Mouse (Mus musculus) left cerebral cortex, adult 18-20 months (tissue): ENCODE results near the gene Rack1. TPM values are rescaled to one million over a fixed set of nuclear protein-coding genes. Genes with fewer than 3 reads are reported as not detected.
"Not testable (repeated sequence)": the region's sequence is repeated elsewhere in the genome, so short reads cannot be mapped to it uniquely, and the experiment has no call there.

Source experiments
- DNase-seq, 2 experiments: peaks; one replicate each; pipeline ENCODE4 v3.0.0; 2021 to 2022; ENCODE audit warnings: low spot score in 2 of 2, mixed read lengths in 1 of 2
- total RNA-seq, 2 experiments: library from RNA; stranded (reverse); gene quantifications; 2 replicates each; pipeline ENCODE4 v1.2.3; 2021

The Rack1 gene
- total RNA-seq, 2 experiments from 2014 or later: 233 to 240 TPM

DNA sequence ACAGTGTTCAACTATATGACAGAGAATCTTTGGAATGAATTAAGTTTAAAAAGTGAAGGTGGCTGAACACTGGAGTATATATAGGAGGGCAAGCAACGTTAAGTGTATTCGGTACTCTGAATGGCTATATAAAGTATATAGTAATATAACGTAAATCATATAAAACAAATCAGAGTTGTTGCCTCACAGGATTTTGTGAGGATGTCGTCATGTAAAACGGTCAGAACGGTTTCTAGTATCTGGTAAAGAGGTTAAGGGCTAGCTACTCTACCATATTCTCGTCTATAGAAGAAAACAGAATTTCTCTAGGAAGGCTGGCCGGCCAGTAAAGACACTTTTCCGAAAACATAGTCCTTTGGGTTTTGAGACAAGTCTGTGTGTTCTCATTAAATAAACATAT lies 17.7 kb downstream of the Rack1 start:
- no peak for DNase-seq

DNA sequence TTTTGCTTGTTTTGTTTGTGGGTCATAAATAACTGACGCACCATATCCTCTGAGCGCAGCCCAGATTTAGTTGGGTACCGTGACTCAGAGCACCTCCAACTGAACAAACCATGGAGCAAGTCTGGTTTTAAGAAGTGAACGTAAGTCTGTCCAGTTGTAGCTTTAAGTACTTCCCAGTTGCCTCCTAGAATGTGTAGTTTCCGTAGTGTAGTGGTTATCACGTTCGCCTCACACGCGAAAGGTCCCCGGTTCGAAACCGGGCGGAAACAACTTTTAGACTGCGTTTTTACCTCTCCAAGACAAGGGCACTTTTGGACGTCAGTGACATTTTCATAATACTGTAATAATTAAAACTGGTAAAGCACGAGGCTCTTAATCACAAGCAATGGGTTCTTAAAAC lies 18.2 kb downstream of the Rack1 start:
- peak; percentile 87 to 93 for DNase-seq

DNA sequence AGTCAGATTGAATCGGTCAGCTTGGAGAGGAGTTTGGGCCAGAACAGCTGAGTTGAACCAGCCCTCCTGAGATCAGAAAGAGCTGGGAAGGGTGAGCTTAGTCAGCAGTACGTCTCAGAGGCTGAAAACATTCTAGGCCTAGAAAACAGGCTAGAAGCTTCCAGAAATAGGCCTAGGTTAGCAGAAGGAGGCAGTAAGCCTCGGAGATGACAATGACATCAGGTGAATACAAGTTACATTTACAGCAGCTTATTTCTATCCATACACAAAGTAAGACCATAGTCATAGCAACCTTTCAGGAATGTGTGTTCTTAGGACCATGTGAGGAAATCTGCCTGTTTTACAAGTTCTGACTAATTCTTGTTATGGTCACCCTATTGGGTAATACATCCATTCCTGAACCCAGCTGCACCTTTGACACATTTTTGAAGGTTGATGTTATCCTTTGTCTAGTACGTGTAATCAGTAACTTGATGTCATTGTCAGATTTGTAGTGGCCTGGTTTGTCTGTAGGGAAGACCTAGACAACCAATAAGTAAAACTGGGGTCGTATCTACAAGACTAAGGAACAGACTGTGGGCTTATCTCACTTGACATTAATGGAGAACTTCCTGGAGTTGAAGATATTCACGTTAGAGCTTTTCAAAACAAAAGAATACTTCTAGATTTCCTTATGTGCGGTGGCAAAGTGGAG lies 19.6 kb downstream of the Rack1 start:
- DNase-seq: no peak

DNA sequence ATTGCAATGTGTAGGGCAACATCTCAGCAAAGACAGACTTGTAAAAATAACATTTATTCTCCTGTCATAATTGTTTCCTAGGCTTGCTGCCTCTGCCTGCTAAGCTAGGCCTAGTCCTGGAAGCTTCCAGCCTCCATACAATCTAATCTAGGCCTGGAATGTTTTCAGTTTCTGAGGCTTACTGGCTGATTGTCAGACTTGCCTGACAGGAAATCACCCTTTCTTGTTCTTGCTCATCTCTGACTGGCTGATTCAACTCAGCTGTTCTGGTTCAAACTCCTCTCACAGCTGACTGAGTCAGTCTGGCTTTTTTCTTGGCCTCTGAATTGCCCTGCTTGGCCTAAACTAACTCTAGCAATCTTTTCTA lies 20.2 kb downstream of the Rack1 start:
- no peak for DNase-seq

DNA sequence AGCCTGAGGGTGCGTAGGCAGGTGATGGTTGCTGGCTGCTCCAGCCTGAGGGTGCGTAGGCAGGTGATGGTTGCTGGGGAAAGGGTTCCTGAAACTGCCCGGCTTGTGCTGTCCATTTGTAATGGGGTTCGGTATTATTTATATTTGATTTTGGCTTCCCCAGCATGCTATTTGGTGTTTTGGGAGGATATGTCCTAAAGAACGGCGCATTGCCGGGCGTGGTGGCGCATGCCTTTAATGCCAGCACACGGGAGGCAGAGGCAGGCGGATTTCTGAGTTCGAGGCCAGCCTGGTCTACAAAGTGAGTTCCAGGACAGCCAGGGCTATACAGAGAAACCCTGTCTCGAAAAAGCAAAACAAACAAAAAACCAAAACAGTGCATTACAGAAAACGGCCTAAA lies 21.2 kb downstream of the Rack1 start:
- not testable (repeated sequence) for DNase-seq

DNA sequence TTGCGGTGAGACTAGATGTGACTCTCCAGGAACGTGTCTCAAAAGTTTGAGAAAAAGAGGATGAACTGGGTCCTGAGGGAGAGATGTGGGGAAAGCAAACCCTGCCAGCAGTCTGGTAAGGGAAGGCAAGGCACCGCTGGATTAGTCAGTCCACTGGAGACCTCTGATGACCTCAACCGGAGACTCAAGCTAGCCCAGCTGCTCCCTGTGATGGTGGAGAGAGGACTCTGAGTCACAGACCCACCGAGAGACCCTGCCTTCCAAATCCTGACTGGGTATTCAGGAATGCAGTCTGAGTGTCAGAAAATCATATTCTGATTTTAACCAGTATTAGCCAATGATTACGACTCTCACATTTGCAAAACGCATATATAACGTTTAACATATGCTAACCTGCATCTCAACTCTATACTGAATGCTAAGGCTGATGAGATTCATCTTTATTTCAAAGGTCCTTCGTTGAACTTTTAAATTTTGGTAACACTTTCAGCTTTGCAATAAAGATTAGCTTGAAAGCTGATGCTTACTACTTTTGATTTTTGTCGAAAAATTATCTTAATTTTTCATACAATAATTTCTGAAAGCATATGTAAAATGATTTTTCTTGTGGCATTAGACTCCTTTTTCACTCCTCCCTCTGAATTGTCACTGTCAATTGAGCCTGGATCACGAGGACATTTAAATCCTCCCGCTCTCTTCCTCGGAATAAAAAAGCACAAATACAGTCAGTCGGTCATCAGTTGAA lies 22.8 kb downstream of the Rack1 start:
- no peak for DNase-seq

DNA sequence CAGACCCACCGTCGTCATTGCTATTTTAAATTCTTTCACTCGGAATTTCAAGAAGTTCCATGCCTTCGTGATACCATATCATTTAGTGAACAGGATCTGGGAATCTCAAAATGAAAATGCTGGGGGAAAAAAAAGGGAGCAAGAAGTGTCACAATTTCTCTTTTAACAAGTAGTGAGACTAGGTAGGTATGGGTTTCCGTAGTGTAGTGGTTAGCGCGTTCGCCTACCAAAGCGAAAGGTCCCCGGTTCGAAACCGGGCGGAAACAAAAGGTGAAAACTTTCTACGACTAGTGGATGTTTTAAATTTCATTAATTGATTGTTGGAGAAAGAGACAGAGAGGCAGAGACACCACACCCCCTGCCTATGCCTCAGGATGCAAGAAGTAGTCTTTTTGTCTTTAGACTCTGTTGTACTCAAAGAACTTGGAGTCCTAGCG lies 23.4 kb downstream of the Rack1 start:
- peak; percentile 48 to 52 for DNase-seq

DNA sequence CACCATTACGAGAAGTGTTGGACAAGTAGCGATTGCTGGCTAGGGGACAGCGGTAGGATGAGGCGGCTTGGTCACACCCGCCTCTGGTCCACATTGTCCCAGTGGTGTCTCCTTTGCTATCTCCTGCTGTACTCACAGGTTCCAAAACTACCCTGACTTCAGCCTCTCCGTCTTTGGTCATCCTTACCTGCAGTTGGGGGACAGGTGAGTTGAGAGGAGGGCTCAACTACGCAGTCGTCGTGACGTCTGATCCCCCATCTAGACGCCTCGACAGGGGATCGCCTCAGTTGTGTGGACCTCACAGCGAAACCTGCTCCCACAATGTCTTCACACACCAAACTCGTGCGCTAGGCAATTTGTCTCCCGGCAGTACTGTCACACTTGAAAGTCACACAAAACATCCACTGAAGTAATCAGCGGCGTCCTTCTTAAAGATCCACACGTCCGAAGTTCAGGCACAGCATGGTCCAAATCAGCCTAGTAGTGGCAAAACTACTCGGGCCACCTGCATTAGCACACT lies 24.2 kb downstream of the Rack1 start:
- no peak for DNase-seq

DNA sequence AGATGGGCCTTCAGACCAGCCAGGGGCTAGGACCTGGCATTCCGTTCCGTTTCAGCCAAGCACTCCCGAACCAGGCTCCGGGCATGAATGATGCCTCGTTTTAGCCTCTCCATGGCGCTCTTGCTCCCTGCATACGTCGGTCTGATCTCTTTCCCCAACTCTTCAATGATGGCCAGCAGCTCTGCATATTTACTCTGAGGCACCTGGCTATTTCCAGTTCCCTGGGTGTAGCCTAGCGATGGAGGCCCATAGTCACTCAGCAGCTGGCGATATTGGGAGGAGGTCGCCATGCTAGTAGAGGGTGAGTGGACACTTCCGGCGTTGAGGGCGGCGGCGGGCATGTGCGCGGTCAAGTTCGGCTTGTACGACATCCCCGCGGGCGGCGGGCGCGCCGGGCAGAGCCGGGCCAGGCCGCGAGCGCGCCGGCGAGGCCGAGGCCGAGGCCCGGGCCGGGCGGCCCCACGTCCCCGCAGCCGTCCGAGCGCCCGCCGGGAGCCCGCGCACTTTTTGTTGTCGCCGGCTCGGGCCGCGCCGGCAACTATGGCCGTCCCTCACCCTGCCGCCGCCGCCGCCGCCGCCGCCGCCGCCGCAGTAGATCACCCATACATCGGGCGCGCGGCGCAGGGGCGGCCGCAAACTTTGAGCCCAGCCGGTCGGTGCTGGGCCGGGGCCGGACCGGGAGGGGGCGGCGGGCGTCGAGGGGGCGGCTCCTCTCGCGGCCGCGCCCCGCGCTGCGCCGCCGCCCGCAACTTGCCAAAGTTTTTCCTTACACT lies 26.0 kb downstream of the Rack1 start, which contains the start of the genes Trim7 and Gm12184:
TSS of gene Trim7 (plus strand) at position 162 of the 773 bp plus-strand sequence.
TSS of gene Gm12184 (minus strand) at position 677 of the 773 bp plus-strand sequence.
- DNase-seq: not testable (repeated sequence)

DNA sequence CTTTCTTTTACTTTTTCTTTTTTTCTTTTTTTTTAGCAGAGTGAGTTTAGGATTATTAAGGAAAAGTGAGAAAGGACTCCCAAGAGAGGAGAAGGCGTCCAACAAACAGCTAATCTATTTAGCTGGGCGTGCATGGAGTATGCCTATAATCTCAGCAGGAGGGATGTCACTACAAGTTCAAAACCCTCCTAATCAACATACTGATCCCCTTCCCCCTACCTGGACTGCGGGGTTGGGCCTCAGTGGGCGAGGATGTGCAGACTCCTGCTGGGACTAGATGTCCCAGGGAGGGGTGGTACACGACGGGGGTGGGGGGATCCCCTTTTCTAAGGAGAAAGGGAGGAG lies 26.6 kb downstream of the Rack1 start:
- DNase-seq: no peak

DNA sequence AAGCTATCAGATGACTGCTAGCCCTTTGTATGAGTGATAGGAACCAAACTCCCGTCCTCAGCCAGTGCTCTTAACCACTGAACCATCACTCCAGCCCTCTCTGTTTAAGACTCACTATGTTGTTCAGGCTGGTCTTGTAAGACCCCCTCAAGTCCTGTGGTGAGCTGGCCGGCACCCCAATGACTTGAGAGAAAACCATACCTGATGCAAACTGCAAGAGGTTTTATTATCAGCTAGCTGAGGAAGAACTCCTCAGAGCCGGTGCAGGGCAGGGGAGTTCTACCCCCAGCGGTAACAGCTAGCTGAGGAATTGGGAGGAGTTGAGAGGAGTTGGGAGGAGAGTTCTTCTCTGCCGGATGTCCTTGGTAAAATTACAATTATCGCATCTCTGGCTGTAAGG lies 27.8 kb downstream of the Rack1 start:
- no peak for DNase-seq

DNA sequence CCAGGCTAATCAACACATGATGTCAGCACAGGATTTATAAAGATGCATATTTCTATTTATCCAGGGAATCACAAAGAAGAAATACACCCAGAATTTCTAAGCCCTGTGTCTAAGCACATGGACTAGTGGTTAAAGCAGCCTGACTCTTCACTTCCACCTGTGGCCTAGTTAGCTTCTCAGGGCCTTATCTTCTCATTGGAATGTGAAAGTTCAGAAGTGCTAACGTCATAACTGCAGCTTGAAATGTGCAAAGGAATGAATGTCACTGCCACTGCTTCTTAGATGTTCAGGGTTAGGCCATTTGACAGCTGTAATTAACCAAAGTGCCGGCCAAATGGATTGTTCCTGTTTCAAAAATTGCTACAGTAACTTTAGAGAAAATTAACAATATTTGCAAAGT lies 30.1 kb downstream of the Rack1 start:
- no peak for DNase-seq

DNA sequence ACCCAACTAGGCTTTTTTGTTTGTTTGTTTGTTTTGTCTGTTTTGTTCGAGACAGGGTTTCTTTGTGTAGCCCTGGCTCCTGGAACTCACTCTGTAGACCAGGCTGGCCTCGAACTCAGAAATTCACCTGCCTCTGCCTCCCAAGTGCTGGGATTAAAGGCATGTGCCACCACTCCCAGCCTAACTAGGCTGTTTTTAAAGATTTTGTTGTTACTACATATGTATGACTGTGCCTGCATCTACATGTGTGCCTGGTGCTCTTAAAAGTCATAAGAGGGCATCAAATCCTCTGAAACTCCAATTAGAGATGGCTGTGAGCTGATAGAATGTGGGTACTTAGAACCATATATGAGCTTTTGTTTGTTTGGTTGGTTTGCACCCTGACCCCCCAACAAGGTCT lies 31.1 kb downstream of the Rack1 start:
- no peak for DNase-seq

DNA sequence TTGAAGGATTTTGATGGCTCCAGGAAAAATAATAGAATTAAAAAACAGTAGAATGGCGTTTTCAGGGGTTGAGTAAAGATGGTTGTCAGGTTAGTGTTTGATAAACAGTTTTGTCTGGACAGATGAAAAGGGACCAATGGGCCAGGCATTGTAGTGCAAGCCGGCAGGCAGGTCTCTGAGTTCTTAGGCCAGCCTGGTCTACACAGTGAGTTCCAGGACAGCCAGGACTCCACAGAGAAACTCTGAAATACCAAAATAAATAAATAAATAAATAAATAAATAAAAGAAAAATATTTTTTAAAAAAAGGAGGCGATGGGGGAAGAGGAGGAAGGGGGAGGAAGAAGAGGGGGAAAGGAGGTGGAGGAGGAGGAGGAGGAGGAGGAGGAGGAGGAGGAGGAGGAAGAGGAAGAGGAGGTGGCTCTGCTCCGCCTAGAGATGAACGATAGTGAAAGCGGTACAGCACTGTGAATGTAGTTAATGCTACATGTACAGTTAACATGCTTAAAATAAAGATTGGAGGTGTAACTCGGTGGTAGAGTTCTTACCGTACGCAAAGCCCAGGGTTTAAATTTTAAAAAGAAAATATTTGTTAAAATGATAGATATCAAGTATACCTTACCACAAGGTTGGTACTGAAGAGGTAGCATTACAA lies 33.1 kb downstream of the Rack1 start:
- no peak for DNase-seq

DNA sequence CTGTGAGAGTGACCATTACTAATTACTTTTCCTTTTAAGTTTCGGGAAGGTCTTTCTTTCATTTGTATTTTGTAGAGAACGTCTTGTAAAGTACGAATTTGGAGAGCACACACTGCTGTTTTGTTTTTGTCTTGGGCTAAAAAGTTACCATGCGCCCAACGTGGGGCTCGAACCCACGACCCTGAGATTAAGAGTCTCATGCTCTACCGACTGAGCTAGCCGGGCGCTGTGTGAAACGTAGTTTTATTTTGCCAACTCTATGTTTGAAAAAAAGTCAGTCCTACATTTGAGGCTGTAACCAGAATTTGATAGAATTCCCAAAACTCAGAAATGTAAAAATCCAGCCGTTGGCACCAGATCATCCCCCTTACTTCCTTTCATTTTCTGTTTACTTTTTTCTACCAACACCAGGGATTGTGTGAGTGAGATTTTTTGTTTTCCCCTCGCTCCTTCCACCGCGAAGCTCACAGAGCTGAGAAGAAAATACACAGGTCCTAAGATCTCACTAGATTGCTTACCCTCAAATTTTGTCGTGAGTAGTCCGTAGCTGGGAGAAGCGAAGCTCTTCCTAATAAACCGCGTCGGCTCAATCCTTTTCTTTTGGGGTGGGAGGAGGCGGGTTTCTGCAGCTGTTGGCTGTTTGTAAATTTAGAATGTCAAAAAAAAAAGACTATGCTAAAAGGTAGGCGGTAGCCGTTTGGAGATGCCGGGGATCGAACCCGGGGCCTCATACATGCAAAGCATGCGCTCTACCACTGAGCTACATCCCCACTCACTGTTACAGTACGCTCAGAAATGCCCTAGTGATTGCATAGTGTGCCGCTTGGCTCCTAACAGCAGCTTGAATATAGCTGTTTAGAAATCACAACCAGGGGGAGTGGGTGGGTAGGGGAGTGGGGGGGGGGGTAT lies 33.9 kb downstream of the Rack1 start:
- peak; percentile 92 to 93 for DNase-seq

DNA sequence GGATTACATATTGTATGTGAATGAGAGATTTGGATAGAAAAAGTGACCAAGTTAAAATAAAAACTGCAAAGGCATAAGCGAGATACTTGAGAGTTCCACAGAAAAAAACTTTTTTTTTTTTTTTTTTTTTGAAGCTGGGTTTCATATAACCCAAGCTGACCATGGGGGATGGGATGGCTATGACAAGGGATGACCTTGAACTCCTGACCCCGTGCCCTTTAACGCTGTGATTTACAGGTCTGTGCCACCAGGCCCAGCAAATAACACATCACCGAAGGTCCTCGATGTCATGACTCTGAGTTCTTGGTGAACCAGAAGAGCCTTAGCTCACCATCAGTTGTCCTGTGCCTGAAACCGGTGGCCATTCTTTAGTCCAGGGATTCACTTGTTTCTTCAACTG lies 35.8 kb downstream of the Rack1 start:
- no peak for DNase-seq

DNA sequence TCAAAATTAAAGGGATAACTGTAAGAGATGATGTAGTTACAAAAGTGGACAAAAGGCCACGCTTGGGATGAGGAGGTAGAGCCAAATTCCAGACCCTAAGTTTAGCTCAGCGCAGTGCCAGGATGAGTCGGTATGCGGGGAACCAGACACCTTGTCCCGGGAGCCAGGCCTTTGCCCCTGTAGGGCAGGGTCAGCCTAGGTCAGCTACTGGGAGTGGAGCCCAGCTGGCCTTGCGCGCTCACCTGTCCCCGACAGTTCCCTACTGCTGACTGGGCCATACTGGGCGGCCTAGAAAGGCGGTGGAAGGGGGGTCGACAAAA lies 36.8 kb downstream of the Rack1 start:
- no peak for DNase-seq

DNA sequence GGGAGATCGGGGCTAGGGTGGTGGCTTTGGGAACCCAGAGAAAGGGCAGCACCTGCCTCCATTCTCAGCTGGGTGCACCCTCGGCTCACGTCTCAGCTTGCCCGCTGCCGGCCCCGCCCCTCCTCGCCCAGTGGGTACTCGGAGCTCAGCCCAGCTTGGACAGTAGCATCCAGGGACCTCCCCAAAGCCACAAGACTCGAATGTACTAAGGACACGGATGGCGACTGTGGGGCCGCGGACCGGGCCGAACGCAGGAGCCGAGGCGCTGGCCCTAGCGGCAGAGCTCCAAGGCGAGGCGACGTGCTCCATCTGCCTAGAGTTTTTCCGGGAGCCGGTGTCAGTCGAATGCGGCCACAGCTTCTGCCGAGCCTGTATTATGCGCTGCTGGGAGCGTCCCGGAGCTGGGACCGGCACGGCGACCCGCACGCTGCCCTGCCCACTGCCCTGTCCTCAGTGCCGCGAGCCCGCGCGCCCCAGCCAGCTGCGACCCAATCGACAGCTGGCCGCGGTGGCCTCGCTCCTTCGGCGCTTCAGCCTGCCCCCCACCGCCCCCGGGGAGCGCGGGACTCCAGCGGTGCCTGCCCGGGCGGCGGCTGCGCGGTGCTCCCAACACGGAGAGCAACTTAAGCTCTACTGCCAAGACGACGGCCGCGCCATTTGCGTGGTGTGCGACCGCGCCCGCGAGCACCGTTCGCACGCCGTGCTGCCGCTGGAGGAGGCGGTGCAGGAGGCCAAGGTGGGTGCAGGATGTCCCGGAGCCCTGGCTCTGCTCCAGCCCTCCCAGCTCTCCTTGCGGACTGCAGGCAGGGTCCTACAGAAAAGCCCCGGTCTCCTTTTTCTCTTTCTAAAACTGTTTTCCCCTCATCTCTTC lies 37.4 kb downstream of the Rack1 start:
- DNase-seq: peak; percentile 58 to 67

DNA sequence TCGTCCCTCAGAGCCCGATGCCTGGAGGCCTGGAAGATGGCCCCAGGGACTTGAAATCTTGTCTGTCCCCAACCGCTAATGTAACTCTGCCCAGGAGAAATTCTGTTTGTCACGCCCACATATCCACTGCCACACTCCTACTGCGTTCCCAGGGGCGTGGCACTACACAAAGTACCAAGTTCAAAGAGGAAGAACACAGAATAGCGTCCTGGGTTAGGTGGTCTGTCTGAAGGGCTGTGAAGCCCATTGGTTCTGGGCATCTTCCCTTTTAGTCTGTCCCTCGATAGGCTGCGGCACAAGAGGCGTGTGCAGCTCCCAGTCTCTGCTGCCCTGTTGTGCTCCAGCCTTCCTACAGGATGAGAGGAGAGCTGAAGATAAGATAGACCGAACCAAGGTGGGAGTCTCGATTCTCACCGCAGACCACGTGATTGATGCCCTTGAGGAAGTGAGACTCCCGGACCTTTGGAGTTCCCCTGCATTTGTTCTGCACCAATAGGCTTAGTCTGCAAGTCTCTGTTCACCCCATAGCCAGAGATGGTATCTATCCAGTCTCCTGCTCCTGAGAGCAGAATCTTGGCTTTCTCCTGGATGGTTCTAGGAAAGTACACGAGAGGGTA lies 38.2 kb downstream of the Rack1 start:
- DNase-seq: no peak
